In genomic region chr19:30330792-30331191, GRCm38 (mm10) we compare ENCODE assay signal across 24 mouse cellular contexts.
A peak's percentile ranks its signal among the peaks of the same experiment; 100 is the strongest.
DNase-seq lines count a peak whose midpoint lies in the region; ATAC-seq and TF ChIP-seq lines count a peak whose summit lies in the region.
"Had no signal": no experiment of that assay in that cellular context is flagged by ENCODE, and none has a peak within 500 bp of the region (broad histone marks: within the 10 kb centered on the region; RNA-seq: fewer than 3 reads in every experiment).

No protein-coding gene starts in this region.

- no peak overlapping the region for H3K4me3 ChIP-seq in CH12.LX (replicated peaks in 1 of 3; ENCODE audit: low read depth in 2 of 3, low read length in 2 of 3, poor library complexity in 1 of 3)
- H3K4me3 ChIP-seq in heart, embryonic 11.5 days (ENCODE audit: low read depth, low read length), result no peak overlapping the region
- H3K4me3 ChIP-seq: forebrain, embryonic 10.5 days; forebrain, embryonic 13.5 days; heart, adult 2 months; heart, embryonic 10.5 days had no signal

- no peak for TF ChIP-seq RAD21 in CH12.LX (IDR thresholded peaks at IDR 0.05; ENCODE audit: low read depth, low read length)

- no peak overlapping the region for H3K4me2 ChIP-seq in CH12.LX (ENCODE audit: insufficient read depth, low read depth, poor library complexity, severe bottlenecking)
- no peak overlapping the region for H3K4me2 ChIP-seq in heart, embryonic 11.5 days
- H3K4me2 ChIP-seq: forebrain, embryonic 13.5 days; hindbrain, embryonic 14.5 days had no signal

- TF ChIP-seq CTCF in CH12.LX (conservative IDR thresholded peaks at IDR 0.05 in 1 of 2, IDR thresholded peaks at IDR 0.05 in 1 of 2; ENCODE audit: low read depth in 2 of 2, low read length in 2 of 2), result no peak

- no peaks in the 10 kb centered on the region for H3K36me3 ChIP-seq in CH12.LX (replicated peaks in 1 of 2; ENCODE audit: control insufficient read depth in 1 of 2, insufficient read depth in 1 of 2, low read length in 1 of 2)
- H3K36me3 ChIP-seq in heart, embryonic 11.5 days (ENCODE audit: control insufficient read depth, insufficient read depth, low read length), result no peaks in the 10 kb centered on the region
- H3K36me3 ChIP-seq: forebrain, embryonic 10.5 days; heart, embryonic 10.5 days had no signal

- dilution Hi-C loops in CH12.LX (cut with MboI; ENCODE audit: extremely low pct_ligation_motif_present, extremely low pct_unique_long_range_greater_than_20kb, low sequenced_read_pairs), result no loop called here

- no peaks in the 10 kb centered on the region for H3K79me2 ChIP-seq in CH12.LX (replicated peaks; ENCODE audit: control insufficient read depth, extremely low read depth, insufficient read depth, poor library complexity, severe bottlenecking)

- no peak overlapping the region for H3K9ac ChIP-seq in CH12.LX (ENCODE audit: insufficient read depth, low read depth)
- H3K9ac ChIP-seq in heart, embryonic 11.5 days (ENCODE audit: low read depth, low read length), result no peak overlapping the region
- H3K9ac ChIP-seq: forebrain, embryonic 13.5 days; hindbrain, embryonic 14.5 days had no signal

- in situ Hi-C loops in CH12.LX (cut with MboI; ENCODE audit: low pct_ligation_motif_present, low pct_unique_long_range_greater_than_20kb, low sequenced_read_pairs), result no loop called here

- DNase-seq in CH12.LX (ENCODE audit: extremely low read depth), result no peak
- no peak for DNase-seq in right cerebral cortex, postnatal 36 days (ENCODE audit: low spot score in 2 of 2)
- DNase-seq in heart, postnatal 4 days, result no peak
- DNase-seq: adrenal gland, adult 2 months; adrenal gland, postnatal 14 days; cerebellum, adult 11 months; cerebellum, adult 8-10 months; cerebellum, postnatal 10 days; cerebellum, postnatal 36 days; gastrocnemius, postnatal 10 days; heart, adult 2 months; kidney, adult 2 months had no signal

- H3K27ac ChIP-seq in CH12.LX (ENCODE audit: insufficient read depth, low read depth), result no peak overlapping the region
- H3K27ac ChIP-seq in heart, embryonic 11.5 days (ENCODE audit: low read depth, low read length), result no peak overlapping the region
- H3K27ac ChIP-seq: forebrain, embryonic 10.5 days; forebrain, embryonic 13.5 days; heart, adult 2 months; heart, embryonic 10.5 days; hindbrain, embryonic 14.5 days; hindbrain, postnatal 0 days had no signal

- no peaks in the 10 kb centered on the region for H3K27me3 ChIP-seq in CH12.LX (replicated peaks)
- H3K27me3 ChIP-seq in heart, embryonic 11.5 days (ENCODE audit: control insufficient read depth, insufficient read depth, low read length), result no peaks in the 10 kb centered on the region
- H3K27me3 ChIP-seq: forebrain, embryonic 13.5 days had no signal

- WGBS in heart, embryonic 11.5 days (ENCODE audit: insufficient replicate concordance), result 83% methylated on average over 7 of the region's 7 CpGs

- no peak for TF ChIP-seq POLR2A in CH12.LX (IDR thresholded peaks at IDR 0.05; ENCODE audit: low read depth, low read length)

- no peaks in the 10 kb centered on the region for H3K9me3 ChIP-seq in CH12.LX (replicated peaks; ENCODE audit: low read length)
- H3K9me3 ChIP-seq in heart, embryonic 11.5 days (replicated peaks; ENCODE audit: control insufficient read depth, low read length), result no peaks in the 10 kb centered on the region
- H3K9me3 ChIP-seq: forebrain, embryonic 10.5 days; forebrain, embryonic 13.5 days; heart, embryonic 10.5 days had no signal

- ATAC-seq in common myeloid progenitor, adult 5-6 weeks (replicated peaks; ENCODE audit: low read depth, poor library complexity, severe bottlenecking), result peak; percentile 42; the same call in 1 of the 2 replicates
- peak; percentile 92 for ATAC-seq in megakaryocyte, adult 5-6 weeks (ENCODE audit: poor library complexity, severe bottlenecking)
- no peak for ATAC-seq in heart, embryonic 11.5 days (replicated peaks; ENCODE audit: insufficient number of reproducible peaks, low FRiP score, low TSS enrichment)
- ATAC-seq: CD4-positive, CD25-positive, alpha-beta regulatory T cell, adult 4 months; forebrain, embryonic 13.5 days; forebrain, embryonic 16.5 days; hindbrain, postnatal 0 days; inflammation-experienced regulatory T-cells, adult 6 months; intestine, postnatal 0 days had no signal

- peaks cover 0 to 3% of the 10 kb centered on the region in 2 experiments; a peak in 1 of 4 replicates for H3K4me1 ChIP-seq in CH12.LX (ENCODE audit: control insufficient read depth in 1 of 2, insufficient read depth in 2 of 2)
- H3K4me1 ChIP-seq in heart, embryonic 11.5 days (ENCODE audit: control insufficient read depth, insufficient read depth, low read length), result no peaks in the 10 kb centered on the region
- H3K4me1 ChIP-seq: forebrain, embryonic 13.5 days had no signal

- TF ChIP-seq EP300 in CH12.LX (IDR thresholded peaks at IDR 0.05; ENCODE audit: low read length), result no peak

TF ChIP-seq in CH12.LX, 34 proteins besides CTCF, POLR2A, EP300 and RAD21:
- TF ChIP-seq MAFK (IDR thresholded peaks at IDR 0.05; ENCODE audit: insufficient replicate concordance, low read length) (no peak), ELF1 (IDR thresholded peaks at IDR 0.05; ENCODE audit: low read depth, low read length) (peak; percentile 14; the same call in 1 of the 2 replicates)
